Mouse (Mus musculus) thymus, postnatal 10 days (tissue): ENCODE data around the gene Tollip.

Experiments
- DNase-seq, 2 experiments: peaks; one replicate each; pipeline ENCODE4 v3.0.0; 2021; ENCODE audit warnings: low spot score in 2 of 2

The Tollip gene

GRCm38 (mm10) chr7:141918407-141918806 lies at the start of gene Tollip:
Gene Tollip (minus strand): TSS chr7:141918507.
- no peak for DNase-seq

- DNase-seq: no peak
These were observed 48.0 kb upstream of the Tollip start for GRCm38 (mm10) chr7:141966281-141966680.

GRCm38 (mm10) chr7:141962521-141962920 lies 44.2 kb upstream of the Tollip start:
- no peak for DNase-seq

GRCm38 (mm10) chr7:141961491-141961890 lies 43.2 kb upstream of the Tollip start:
- DNase-seq: no peak

- DNase-seq: no peak
These were observed 42.6 kb upstream of the Tollip start for GRCm38 (mm10) chr7:141960926-141961325.

GRCm38 (mm10) chr7:141959133-141959532 lies 40.8 kb upstream of the Tollip start:
- no peak for DNase-seq

GRCm38 (mm10) chr7:141958211-141958610 lies 39.9 kb upstream of the Tollip start:
- DNase-seq: no peak

GRCm38 (mm10) chr7:141957524-141958051 lies 39.3 kb upstream of the Tollip start:
- no peak for DNase-seq

GRCm38 (mm10) chr7:141956174-141956566 lies 37.9 kb upstream of the Tollip start:
- DNase-seq: no peak

GRCm38 (mm10) chr7:141955565-141956173 lies 37.4 kb upstream of the Tollip start:
- no peak for DNase-seq

- no peak for DNase-seq
These were observed 35.3 kb upstream of the Tollip start for GRCm38 (mm10) chr7:141953616-141954015.

- no peak for DNase-seq
These were observed 34.6 kb upstream of the Tollip start for GRCm38 (mm10) chr7:141952920-141953319.

- no peak for DNase-seq
These were observed 33.5 kb upstream of the Tollip start for GRCm38 (mm10) chr7:141951821-141952220.

GRCm38 (mm10) chr7:141950104-141951013 lies 32.1 kb upstream of the Tollip start:
- DNase-seq: peak in 1 of 2 experiments; percentile 16

GRCm38 (mm10) chr7:141949799-141950103 lies 31.4 kb upstream of the Tollip start:
- DNase-seq: no peak

- peak; percentile 87 to 90 for DNase-seq
These were observed 30.8 kb upstream of the Tollip start, which contains the start of gene Brsk2 for GRCm38 (mm10) chr7:141948906-141949798. Gene Brsk2 (plus strand): TSS chr7:141949751.

GRCm38 (mm10) chr7:141948045-141948444 lies 29.7 kb upstream of the Tollip start:
- no peak for DNase-seq

GRCm38 (mm10) chr7:141947512-141947911 lies 29.2 kb upstream of the Tollip start:
- DNase-seq: no peak

GRCm38 (mm10) chr7:141945927-141946326 lies 27.6 kb upstream of the Tollip start:
- DNase-seq: no peak

- no peak for DNase-seq
These were observed 25.1 kb upstream of the Tollip start for GRCm38 (mm10) chr7:141943444-141943843.

- no peak for DNase-seq
These were observed 16.6 kb upstream of the Tollip start for GRCm38 (mm10) chr7:141934951-141935350.
